Comparison of ENCODE assay signal across 18 mouse cellular contexts in the genomic region with DNA sequence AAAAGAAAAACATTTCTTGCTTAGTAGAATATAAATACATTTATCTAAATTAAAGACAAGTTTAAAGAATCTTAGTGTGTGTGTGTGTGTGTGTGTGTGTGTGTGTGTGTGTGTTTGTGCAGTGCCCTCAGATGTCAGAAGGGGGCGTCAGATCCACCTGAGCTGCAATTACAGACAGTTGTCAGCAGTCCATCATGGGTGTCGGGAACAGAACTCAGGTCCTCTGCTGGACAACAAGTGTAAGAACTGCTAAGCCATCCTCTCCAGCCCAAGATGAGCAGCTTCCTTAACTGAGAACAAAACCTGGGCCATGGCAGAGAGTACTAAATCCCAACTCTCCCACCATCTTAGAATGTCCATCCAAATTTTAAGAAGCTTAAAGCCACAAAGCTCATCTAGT.
"Had no signal": no experiment of that assay in that cellular context is flagged by ENCODE, and none has a peak within 500 bp of the region (broad histone marks: within the 10 kb centered on the region; RNA-seq: fewer than 3 reads in every experiment).

No protein-coding gene starts in this region.

- ATAC-seq: liver, embryonic 12.5 days; midbrain, embryonic 15.5 days had no signal

- H3K4me1 ChIP-seq: kidney, embryonic 15.5 days; limb, embryonic 13.5 days; liver, embryonic 12.5 days; liver, embryonic 15.5 days; lung, embryonic 15.5 days; megakaryocyte, embryonic 14.5 days; midbrain, embryonic 15.5 days had no signal

- DNase-seq: kidney, adult 11 months; kidney, adult 8-10 months; kidney, postnatal 10 days; kidney, postnatal 4 days; liver; lung, adult 18-20 months; lung, postnatal 10 days; lung, postnatal 36 days; thymus, postnatal 25 days had no signal

- H3K9me3 ChIP-seq: kidney, embryonic 15.5 days; limb, embryonic 10.5 days; liver, embryonic 12.5 days; liver, embryonic 15.5 days; lung, embryonic 15.5 days; midbrain, embryonic 10.5 days; midbrain, embryonic 15.5 days had no signal

- H3K27me3 ChIP-seq: kidney, embryonic 15.5 days; limb, embryonic 13.5 days; liver, embryonic 12.5 days; liver, embryonic 15.5 days; lung, embryonic 15.5 days; megakaryocyte, embryonic 14.5 days; midbrain, embryonic 15.5 days had no signal

- H3K4me2 ChIP-seq: kidney, embryonic 15.5 days; limb, embryonic 13.5 days; liver, embryonic 12.5 days; liver, embryonic 15.5 days; lung, embryonic 15.5 days; midbrain, embryonic 15.5 days had no signal

- H3K36me3 ChIP-seq: kidney, embryonic 15.5 days; limb, embryonic 10.5 days; limb, embryonic 13.5 days; liver, embryonic 12.5 days; liver, embryonic 15.5 days; lung, embryonic 15.5 days; midbrain, embryonic 10.5 days; midbrain, embryonic 15.5 days had no signal

- H3K4me3 ChIP-seq: kidney, embryonic 15.5 days; limb, embryonic 10.5 days; limb, embryonic 13.5 days; liver, embryonic 12.5 days; liver, embryonic 15.5 days; lung, embryonic 15.5 days; megakaryocyte, embryonic 14.5 days; midbrain, embryonic 10.5 days; midbrain, embryonic 15.5 days had no signal

- H3K27ac ChIP-seq: kidney, embryonic 15.5 days; limb, embryonic 10.5 days; limb, embryonic 13.5 days; liver, embryonic 12.5 days; liver, embryonic 15.5 days; lung, embryonic 15.5 days; midbrain, embryonic 10.5 days; midbrain, embryonic 15.5 days had no signal

- H3K9ac ChIP-seq: kidney, embryonic 15.5 days; limb, embryonic 13.5 days; liver, embryonic 12.5 days; liver, embryonic 15.5 days; lung, embryonic 15.5 days; midbrain, embryonic 15.5 days had no signal
